Mouse (Mus musculus): ENCODE data around the gene Lcmt1.

Lcmt1 gene

DNA sequence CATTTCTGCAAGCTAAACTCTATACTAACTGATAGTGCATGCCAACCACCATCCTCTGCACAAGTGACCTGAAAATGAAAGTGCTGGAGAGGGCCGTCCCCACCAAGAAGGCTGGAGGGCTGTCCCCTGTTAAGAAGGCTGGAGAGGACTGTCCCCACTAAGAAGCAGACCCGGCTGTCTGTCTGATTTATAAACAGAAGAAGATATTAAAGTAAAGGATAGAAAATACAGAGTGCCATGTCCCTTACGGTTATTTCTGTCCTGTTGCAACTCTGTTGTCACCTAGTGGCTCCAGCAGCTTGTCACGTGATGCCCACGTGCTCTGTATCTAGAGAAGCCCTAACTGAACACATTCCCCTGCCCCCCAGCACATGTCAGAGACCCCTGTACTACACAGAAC lies 9.4 kb upstream of the Lcmt1 start:
- DNase-seq (ENCODE audit: low read depth, low spot score): no peak

DNA sequence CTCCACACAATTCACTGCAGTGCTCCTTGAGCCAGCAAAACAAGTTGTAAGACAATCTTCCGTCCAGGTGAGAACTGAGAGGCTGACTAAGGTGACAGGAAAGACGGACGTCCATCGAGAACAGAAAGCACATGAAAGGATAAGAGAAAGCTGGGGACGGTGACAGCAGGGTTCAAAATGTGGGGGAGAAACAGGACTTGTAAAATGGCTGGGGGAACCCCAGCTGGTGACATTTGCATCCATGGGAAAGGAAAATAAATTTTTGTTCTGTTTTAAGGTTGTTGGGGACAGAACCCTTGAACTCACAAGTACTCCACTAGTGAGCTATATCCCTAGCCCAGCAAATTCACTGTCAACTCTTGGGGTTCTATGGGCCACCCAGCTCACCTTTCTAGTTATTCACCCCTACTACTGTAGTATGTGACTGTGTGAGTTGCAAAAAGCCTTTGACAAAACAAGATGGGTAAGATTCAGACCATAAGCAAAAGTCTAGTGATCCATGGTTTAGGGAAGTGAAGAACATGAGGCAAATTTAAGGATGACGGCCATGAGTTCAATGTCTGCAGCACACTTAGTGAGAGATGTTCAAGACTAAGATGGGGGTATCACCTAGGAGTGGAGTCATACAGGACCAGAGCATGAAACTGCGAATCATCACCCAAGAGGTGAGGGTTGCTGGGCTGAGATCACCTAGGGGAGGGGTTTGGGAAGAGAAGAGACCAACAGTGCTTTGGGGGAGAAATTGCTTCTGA lies 8.2 kb upstream of the Lcmt1 start:
- no peak for DNase-seq (ENCODE audit: low read depth, low spot score)

DNA sequence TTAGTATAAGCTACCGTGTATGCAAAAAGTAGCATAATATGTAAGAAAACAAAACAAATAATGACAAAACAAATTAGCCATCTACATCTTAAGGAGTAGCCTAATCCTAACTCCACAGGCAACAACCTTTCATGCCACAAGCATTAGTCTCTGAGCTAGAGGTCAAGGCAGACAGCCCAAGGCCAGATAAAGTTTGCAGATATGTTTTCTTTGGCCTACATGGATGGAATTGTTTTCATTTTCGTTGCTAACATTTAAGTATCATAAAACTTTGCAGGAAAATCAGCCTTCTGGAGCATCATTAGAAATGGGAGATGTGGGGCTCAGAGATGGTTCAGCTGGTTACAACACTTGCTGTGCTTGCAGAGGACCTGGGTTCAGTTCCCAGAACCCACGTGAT lies 6.8 kb upstream of the Lcmt1 start:
- DNase-seq (ENCODE audit: low read depth, low spot score): no peak

DNA sequence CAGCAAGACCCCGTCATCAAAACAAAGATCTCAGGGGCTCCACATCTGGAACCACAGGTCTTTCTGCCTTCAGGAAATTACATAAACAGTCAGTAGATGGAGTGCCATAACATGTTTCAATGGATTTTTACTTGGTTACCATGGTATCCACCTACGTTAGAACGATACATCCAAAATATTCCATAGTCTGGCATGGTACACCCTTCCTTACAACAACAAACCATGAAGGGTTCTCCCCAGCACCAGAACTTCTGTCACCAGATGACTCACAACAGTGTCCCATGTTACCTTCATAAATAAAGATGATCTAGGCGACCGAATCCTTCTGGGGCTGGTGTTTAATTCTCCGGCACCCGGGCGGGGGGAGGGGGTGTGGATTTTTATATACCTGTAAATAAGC lies 5.6 kb upstream of the Lcmt1 start:
- DNase-seq (ENCODE audit: low read depth, low spot score): no peak

DNA sequence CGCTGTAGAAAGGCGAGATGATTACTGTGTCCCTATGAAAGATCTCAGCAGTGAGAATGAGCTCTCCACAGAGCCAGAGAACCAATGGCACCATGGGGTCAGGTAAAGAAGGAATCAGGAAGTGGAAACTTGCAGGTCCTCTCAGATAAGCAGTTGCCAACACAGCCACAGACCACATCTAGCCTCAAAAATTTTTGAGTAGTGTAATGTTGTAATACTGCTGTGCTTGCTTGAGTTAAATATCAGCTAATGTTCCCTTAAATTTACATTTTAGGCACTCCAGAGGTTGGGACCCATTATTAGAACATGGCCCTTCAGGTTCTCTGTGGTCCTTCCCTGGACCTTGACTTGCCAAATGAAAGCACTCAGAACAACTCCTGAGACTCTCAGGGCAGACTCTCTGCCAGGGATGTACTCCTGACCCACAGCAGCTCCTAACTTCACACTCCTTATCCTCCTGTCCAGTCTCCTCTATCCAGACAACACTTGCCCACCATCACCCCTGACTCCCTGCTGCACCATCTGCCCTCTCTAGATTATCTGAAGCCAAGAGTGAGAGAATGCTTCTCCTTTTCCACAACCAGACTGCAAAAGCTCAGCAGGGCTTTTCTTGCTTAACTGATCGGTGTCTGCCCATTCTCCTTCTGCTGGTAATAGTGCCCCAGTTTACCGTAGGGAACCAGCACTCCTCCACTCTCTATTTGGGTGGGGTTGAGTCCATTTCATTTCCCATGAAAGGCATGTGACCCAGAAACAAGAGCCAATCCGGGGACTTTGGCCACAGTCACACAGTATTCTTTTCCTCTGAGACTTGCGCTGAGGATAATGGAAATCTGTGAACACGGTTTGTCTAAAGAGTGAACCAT lies 3.5 kb upstream of the Lcmt1 start:
- DNase-seq (ENCODE audit: low read depth, low spot score): no peak

DNA sequence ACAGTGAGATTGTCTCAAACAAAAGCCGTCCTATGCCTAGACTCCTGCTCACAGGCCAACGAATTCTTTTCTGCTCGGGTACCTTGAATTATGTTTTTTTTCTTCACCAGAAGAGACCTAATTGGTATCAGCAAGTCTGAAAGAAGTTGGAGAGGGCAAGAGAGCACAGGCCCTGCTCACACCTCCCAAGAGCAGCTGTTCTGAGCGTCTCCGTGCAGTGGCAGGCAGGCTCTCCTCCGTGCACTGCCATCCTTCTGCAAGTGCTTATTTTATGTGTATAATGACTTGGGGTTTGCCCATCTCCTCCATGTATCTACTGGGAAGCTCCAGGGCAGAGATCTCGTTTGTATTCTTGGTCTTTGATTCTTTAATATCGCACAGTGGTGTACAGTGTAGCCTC lies 2.8 kb upstream of the Lcmt1 start:
- DNase-seq (ENCODE audit: low read depth, low spot score): no peak

DNA sequence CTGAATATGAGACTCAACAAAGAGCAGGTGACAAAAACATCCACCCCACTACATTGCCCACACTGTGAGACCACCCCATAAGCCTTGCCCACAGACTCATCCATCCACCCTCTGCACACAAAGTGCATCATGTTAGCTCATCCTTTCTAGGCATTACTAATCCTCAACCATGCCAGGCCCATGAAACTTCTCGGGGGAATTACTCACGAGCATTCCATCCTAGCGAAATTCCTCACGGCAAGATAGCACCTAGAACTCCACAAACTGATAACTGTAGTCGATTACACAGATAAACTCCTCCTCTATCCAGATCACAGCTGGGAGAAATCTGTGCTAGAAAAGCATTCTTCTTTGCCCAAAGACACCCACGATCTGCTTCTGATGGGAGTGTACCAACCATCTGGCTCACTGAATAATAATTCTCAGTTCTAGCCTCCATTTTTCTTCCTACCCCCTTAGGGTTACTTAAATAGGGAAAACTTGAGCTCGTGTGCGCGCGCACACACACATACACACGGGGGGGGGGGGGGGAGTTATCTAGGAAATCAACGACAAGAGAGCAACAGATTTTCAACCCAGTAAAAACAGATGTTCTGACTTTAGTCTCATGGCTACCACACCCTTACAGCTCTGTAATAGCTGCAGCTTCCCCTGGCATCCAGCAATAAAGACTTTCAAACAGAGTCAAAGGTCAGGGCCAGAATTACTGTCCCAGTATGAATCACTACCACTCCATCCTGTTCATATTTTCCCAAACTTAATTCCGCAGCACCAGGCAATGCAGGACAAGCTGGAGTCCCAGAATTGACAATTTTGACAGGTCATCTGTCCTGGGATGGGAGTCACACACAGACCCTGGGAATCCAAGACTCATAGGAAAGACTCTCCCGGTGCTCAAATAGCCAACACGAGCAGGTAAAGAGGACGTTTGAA lies 2.1 kb upstream of the Lcmt1 start:
- DNase-seq (ENCODE audit: low read depth, low spot score): no peak

DNA sequence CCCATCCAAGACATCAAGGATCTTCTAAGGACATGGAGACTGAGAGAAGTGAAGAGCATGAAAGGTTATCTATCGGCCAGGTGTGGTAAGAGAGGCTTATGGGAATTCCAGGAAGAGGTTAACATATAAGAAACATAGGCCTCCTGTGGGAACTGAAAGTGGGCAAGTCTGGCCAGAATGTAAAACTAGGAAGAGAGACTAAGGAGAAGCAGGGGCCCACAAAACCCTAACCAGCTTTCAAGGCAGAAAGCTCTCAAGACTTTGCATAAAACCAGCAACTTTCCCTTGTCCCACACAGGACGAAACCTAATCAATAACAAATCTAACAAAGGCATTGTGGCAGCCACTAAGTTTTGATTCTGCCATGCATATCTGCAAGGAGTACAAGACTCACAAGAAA lies 1.4 kb upstream of the Lcmt1 start:
- DNase-seq (ENCODE audit: low read depth, low spot score): no peak

DNA sequence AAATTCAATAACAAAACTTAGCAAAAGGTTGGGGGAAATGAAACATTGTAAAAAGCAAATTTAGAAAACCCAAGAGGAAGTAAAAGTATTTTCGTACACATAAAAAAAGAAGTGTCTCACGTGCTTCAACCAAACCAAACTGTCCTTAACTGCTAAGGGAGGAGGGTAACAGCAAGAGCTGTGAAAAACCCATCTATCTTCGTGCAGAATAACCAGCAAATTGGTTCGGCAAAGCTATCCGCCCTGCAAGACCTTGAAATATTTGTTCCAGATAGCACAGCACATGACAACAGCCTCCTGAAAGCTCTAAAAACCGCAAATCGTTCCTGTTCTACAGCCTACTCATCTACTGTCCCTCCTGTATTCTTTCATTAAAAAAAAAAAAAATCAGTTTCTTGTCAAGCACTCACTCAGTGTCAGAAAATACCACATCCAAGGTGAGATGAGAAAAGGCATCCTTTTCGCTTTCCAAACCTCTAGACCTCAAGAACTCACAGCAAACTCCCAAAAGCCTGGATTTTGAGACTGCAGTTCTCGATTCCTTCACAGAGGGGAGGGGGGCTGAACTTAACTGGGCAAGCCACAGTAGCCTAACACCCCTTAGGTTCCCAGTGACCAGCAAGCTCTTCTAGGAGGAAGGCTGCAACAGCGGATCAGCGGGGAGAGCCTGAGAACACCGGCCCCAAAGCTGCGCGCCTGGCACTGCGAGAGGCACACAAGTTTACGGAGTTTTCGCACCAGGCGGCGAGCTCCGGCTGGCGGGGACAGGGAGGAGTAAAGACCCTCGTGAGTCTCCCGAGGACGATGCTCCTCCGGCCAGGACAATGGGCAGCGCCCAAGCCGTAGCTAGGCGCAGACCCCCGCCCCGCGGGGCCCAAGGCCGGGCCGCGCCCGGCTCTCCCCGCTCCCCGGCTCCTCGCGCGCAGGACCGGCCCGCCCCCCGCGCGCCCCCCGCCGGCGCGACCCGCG lies 522 bp upstream of the Lcmt1 start:
- DNase-seq (ENCODE audit: low read depth, low spot score): peak; percentile 62

DNA sequence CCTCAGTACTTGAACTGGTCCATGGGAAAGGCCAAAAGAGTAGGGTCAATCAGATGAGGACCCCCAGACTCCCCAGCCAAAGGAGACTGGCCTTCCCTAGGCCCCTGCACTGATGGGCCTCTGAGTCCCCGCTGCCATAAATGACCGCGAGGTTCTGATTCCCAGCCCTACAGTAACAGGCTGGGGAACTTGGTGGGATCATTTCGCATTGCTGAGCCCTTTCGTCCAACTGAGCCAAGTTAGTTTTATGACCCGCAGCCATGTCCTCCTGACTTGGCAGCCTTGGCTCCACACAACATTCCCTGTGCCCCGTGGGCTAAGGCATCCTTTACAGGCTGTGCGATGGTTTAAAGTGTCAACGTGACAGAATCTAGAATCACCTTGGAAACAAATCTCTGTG lies 1.1 kb downstream of the Lcmt1 start:
- DNase-seq (ENCODE audit: low read depth, low spot score): no peak

DNA sequence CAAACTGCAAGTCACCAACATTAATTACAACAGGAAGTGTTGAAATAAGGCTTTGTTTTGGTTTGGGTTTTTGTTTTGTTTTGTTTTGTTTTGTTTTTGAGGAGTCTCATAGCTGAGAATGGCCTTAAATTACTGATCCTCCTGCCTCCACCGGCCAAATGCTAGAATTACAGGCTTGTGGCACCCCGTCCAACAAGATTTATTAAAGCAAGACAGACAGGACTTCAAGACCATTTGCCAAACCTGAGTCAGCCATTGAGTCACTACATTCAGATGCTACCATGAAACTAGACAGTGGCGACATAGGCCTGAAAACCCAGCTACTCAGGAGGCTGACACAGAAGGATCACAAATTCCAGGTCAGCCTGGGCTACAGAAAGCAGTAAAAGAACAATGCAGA lies 1.9 kb downstream of the Lcmt1 start:
- peak; percentile 67 for DNase-seq (ENCODE audit: low read depth, low spot score)

DNA sequence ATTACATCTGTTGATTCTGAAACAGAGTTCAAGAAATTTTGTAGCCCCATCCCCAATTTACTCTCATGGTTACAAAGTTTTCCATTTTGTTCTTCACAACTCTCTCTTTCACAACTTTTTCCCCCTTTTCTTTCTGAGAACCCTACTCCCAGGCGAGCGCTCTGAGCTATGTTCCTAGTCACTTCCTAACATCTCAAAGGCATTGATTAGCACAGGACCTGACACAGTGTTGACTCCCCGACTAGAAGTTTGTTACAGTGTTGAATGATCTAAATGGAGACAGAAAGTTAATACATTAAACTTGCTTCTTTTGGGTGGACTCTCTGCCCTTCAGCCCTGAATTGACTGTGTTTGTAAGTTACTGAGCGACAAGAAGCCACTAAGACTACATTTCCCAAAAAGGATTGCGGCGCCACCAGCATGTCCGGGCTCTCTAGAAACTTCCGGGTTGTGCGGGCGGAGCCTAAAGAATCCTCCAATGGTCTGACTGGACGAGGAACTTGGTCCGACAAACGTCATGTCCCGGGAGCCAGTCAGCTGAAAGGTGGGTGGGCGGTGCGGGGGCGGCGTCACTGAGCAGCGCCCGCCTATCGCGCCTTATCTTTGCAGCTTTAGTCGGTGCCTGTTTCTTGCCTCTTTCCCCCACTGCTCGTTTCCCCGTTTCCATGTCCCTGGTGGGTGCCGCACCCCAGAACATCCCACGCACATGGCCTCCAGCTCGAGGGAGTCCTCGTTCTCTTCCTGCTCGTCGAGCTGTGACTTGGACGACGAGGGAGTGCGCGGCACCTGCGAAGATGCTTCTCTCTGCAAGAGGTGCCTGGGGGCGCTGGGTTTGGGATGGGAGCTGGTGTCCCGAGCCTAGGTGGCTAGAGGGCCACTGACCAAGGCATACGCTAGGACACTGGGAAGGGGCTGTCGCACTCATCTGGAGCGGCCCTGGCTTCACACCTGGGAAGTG lies 8.1 kb downstream of the Lcmt1 start:
- DNase-seq (ENCODE audit: low read depth, low spot score): peak; percentile 98

DNA sequence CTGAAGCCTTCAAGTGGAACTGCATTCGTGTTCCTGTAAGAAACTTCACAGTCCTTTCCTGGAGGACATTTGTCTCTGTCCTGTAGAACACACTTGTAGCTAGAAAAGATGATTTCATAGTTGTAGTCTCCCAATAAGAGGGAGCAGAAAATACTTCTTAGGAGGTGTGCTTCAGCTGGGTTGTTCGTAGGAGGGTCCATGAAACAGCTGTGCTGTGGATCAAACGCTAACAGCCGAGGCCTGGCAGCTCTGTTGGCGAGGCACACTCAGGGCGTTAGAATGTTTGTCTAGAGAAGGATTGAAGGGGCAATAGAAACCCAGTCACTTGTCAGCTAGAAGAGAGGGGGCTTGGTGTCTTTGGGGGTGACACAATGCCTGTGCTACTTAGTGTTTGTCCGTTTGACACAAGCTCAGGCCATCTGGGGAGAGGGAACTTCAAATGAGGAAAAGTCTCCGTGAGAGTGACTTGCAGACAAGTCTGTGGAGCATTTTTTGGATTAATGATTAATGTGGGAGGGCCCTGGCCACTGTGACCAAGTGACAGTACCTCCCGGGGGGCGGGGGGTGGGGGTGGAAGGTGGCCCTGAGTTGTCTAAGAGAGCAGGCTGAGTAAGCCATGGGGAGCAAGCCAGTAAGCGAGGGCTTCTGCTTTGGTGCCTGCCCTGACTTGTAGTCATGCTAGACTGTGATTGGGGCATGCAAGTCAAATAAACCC lies 16.3 kb downstream of the Lcmt1 start:
- no peak for DNase-seq (ENCODE audit: low read depth, low spot score)

DNA sequence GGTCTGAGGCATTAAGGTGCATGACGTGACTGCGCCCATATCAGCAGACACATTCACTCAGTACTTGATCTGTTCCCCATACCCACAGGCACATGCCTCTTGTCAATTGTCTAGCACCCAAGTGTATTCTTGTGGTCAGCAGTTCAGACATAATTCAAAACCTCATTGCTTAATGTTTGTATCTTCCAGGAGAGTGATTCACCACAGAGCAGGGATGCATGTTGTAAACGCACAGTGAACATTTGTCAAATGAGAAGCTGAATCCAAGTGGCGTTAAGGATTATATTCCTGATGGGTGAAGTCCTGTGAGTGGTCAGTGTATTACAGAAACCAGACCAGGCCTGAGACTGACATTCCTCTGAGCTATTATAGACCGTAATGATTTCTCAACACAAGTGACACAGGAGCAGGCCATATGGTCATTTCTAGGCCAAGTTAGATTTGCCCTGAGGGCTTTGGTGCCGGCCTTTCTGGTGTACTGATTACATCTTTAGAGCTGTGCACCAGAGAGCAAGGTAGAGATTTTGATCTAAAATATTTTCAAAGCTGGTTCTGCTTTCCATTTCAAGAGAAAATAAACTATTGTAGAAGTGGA lies 20.2 kb downstream of the Lcmt1 start:
- DNase-seq (ENCODE audit: low read depth, low spot score): no peak

DNA sequence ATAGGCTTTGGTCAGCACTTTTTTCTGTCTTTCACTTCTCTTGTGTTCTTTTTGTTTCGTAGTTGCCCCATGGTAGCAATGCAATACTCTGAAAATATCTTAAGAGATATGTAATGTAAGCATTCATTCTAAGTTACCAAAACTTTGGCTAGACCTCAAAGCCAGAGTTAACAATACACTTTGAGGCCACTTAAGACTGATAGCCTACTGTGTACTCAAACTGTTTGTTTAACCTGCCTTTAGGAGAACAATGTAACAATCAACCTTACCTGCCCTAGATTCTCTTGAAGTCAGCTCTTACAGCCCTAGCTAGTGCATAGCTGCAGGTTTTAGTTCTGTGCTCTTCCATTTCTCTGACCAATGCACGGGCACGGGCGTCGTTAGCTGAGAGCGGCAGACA lies 24.7 kb downstream of the Lcmt1 start:
- DNase-seq (ENCODE audit: low read depth, low spot score): no peak

DNA sequence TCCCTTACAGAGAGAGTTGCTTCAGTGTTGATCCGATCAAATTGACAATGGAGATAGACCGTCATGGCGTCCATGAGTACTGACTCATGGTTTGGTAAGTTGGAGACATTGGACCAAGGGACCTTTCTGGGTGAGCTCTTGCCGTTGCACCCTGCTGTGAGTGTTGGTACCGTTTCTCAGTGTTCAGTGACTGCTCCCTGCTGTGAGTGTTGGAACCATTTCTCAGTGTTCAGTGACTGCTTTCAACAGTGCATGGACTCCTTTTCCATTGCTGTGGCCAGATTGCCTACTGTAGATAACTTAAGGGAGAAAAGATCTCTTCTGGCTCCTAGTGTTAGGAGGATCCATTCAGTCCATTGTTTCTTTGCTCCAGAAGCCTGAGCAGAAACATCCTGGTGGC lies 27.3 kb downstream of the Lcmt1 start:
- no peak for DNase-seq (ENCODE audit: low read depth, low spot score)

DNA sequence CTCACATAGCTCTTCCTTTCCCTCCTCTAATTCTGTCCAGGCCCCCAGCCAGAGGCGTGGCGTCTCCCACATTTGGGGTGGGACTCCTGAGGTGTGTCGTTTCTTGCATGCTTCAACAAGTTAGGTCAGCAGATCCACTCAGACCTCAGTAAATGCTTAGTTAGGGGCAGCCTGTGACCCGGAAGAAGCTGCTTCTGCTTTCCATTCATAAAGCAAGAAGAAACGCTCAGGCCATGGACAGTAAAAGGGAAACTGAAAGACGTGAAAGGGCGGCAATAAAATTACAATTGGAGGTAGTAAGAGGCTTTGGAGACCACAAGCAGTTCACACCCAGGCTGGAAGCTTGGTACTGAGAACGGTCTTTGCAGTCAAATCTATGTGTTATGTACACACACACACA lies 27.8 kb downstream of the Lcmt1 start:
- no peak for DNase-seq (ENCODE audit: low read depth, low spot score)

DNA sequence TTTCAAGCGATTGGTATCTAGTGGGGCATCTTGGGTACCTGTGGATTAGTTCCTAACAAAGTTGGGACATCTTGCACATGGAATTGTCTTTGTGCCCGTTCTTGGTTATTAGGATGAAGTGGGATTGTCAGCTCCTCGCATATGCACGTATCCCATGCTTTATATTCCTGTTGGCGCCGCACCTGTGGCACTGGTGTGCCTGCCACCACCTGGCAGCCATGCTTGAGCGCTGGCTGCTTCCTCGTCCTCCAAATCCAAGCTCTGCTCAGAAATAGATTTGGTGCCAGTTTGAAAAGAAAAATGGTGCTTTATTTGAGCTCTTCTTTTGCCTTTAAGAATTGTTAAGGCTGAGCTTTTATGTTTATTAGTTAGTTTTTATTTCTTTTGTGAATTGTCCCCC lies 28.3 kb downstream of the Lcmt1 start:
- DNase-seq (ENCODE audit: low read depth, low spot score): no peak

DNA sequence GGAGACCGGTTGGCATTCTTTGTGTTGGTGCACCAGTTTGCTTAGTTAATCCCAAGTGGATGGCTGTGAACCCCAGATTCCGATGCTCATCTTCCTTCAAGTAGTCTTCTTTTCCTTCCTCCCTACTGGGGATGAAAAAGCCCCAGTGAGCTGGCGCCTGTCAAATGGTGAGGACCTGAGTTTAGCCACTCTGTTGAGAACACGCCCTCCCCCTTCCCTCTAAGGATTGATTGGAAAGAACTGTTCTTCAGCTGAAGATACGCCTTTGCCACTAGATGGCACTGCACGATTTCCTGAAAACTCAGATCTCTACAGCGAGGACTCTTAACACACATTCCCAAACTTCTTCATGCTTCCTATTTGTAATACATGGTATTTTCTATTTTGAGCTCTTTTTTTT lies 29.2 kb downstream of the Lcmt1 start:
- peak; percentile 52 for DNase-seq (ENCODE audit: low read depth, low spot score)
